ENCODE assay signal across 28 mouse cellular contexts in genomic region chr17:24744381-24744780, GRCm38 (mm10). TPM values are rescaled to one million over a fixed set of nuclear protein-coding genes. Genes with fewer than 3 reads are reported as not detected.
"Had no signal": no experiment of that assay in that cellular context is flagged by ENCODE, and none has a peak within 500 bp of the region (broad histone marks: within the 10 kb centered on the region; RNA-seq: fewer than 3 reads in every experiment).

No protein-coding gene starts in this region.

- H3K9ac ChIP-seq: hindbrain, embryonic 14.5 days; kidney, embryonic 15.5 days; limb, embryonic 12.5 days; liver, embryonic 12.5 days had no signal

- H3K9me3 ChIP-seq: kidney, embryonic 15.5 days; limb, embryonic 10.5 days; limb, embryonic 12.5 days; liver, embryonic 12.5 days had no signal

- H3K4me3 ChIP-seq: heart, adult 2 months; kidney, embryonic 15.5 days; limb, embryonic 10.5 days; limb, embryonic 12.5 days; liver, embryonic 12.5 days had no signal

- DNase-seq: gastrocnemius, postnatal 14 days; gastrocnemius, postnatal 36 days; heart, adult 11 months; heart, adult 2 months; heart, postnatal 10 days; kidney, adult 11 months; kidney, adult 9 months; kidney, postnatal 14 days; layer of hippocampus, adult 9-11 months; layer of hippocampus, postnatal 36 days; liver had no signal

- H3K4me2 ChIP-seq: heart, embryonic 11.5 days; hindbrain, embryonic 14.5 days; kidney, embryonic 15.5 days; limb, embryonic 12.5 days; liver, embryonic 12.5 days had no signal

- H3K27me3 ChIP-seq: kidney, embryonic 15.5 days had no signal

- H3K27ac ChIP-seq: heart, adult 2 months; hindbrain, embryonic 14.5 days; hindbrain, postnatal 0 days; kidney, embryonic 15.5 days; kidney, postnatal 0 days; limb, embryonic 10.5 days; limb, embryonic 12.5 days; liver, embryonic 12.5 days had no signal

- ATAC-seq: hindbrain, postnatal 0 days; intestine, embryonic 16.5 days; liver, embryonic 12.5 days had no signal

RNA-seq across cellular contexts. Expression of gene Hs3st6, which starts 8.4 kb away (rescaled TPM):
- total RNA-seq: gastrocnemius, adult 18-20 months; gastrocnemius, adult 8-10 months; gastrocnemius, postnatal 14 days; gastrocnemius, postnatal 36 days; heart, adult 2 months; heart, postnatal 10 days; heart, postnatal 25 days; hematopoietic stem cell, adult 5-6 weeks; hindbrain, postnatal 0 days; layer of hippocampus, postnatal 14 days; layer of hippocampus, postnatal 36 days had no signal
- polyA plus RNA-seq: liver, embryonic 12.5 days had no signal

RNA-seq across cellular contexts. Expression of gene Rpl3l, which starts 16.8 kb away (rescaled TPM):
- total RNA-seq: hematopoietic stem cell, adult 5-6 weeks had no signal
- polyA plus RNA-seq: hindbrain, embryonic 11.5 days; hindbrain, embryonic 14.5 days; intestine, embryonic 14.5 days; intestine, embryonic 16.5 days; kidney, embryonic 15.5 days; limb, embryonic 10.5 days; limb, embryonic 12.5 days; limb, embryonic 14.5 days; liver, embryonic 12.5 days had no signal
